Mouse (Mus musculus) leukemia stem cell, adult 10-12 weeks (primary cell): Measurements from ENCODE around the gene Usb1. TPM values are rescaled to one million over a fixed set of nuclear protein-coding genes. Genes with fewer than 3 reads are reported as not detected.

Experiments used
- polyA plus RNA-seq: library from polyadenylated mRNA; stranded (reverse); fragments of >175 nt; gene quantifications from 2 replicates; pipeline ENCODE4 v1.2.3, GENCODE M21; 2012; ENCODE audit warnings: low replicate concordance

Gene Usb1
- polyA plus RNA-seq, result 9.7 and 20.6 TPM in 2 replicates

DNA sequence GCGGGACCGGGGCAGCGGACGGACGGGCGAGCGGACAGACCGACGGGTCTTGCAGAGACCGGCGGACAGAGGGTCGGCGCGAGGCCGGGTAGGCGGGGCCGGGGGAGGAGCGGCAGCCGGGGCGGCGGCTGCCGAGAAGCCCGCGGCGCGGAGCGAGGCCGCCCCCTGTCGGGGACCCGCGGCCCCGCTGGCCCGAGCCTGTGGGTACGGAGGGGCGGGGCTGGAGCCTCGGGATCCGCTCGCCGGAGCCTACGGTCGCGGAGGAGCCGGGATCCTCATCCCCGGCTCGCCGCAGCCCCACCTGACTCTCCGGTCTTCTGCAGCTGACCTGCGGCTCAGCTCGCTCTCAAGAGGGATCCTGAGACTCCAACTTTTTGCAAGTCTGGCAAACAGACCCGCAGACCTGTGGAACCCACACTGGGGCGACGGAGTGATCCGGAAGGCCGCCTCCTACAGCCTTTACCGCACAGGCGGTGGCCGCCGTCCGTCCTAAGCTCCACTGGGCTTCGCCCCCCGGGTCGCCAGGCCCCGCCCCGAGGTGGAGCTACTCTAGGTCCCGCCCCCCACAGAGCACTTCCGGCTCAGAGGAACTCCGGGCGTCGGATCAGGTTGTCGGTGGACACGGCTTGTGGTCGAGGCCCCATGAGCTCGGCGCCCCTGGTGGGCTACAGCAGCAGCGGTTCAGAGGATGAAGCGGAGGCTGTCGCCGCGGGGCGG lies at the start of gene Usb1, which contains the start of gene Zfp319:
Gene Usb1 (plus strand): TSS at position 565 of the 717 bp plus-strand sequence.
Gene Zfp319 (minus strand): TSS at position 231 of the 717 bp plus-strand sequence.

GRCm38 (mm10) chr8:95306431-95306830 lies 25.7 kb upstream of the Usb1 start, which contains the start of gene Cngb1:
Cngb1 (minus strand) TSS chr8:95306585.

DNA sequence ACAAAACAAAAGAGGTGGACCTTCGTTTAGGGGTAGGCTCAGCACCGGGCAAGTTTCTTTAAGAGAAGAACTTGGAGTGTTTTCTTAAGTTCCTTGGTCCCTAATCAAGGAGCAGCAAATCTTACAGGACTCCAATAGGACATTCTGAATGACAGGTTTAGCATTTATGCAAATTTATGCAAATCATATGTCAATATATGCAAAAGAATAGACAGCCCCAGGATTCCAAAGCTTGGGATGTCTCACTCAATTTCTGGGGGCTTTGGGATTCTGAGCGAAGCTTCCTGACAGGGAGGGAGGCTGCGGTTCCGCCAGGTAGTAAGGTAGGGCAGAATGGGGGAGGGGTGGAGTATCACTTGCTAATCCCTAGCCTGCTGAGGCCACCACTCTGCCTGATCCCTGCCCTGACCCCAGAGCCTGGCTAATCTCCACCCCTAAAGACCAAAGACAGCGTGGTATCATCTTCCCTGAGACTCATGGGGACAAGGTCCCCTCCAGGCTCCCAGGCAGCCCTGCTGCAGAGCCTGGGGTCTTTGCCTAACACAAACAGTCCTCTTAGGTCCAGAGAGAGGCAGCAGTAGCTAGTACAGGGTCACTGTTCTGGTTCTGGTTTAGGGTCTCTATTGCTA lies 21.6 kb upstream of the Usb1 start, which contains the start of gene Tepp:
Gene Tepp (plus strand): TSS at position 225 of the 629 bp plus-strand sequence.

GRCm38 (mm10) chr8:95352151-95352870 lies 20.2 kb downstream of the Usb1 start, which contains the start of gene Mmp15:
Mmp15 (plus strand) TSS chr8:95352268.

Other genes with a start within 250 kb of the Usb1 start
- 2.2 and 2.8 TPM in 2 replicates for gene Kifc3, start 129.5 kb upstream of the Usb1 start, polyA plus RNA-seq
- not detected in 2 replicates for gene Cngb1, start 25.7 kb upstream of the Usb1 start, polyA plus RNA-seq
- gene Tepp, start 21.7 kb upstream of the Usb1 start, polyA plus RNA-seq, result not detected in 2 replicates
- gene Zfp319, start 334 bp upstream of the Usb1 start, polyA plus RNA-seq, result 5.1 and 5.3 TPM in 2 replicates
- 0.60 and 0.65 TPM in 2 replicates for gene Mmp15, start 20.0 kb downstream of the Usb1 start, polyA plus RNA-seq
- 32.1 and 32.2 TPM in 2 replicates for gene Cfap20, start 102.6 kb downstream of the Usb1 start, polyA plus RNA-seq
- gene Csnk2a2, start 157.8 kb downstream of the Usb1 start, polyA plus RNA-seq, result 20.2 and 41.4 TPM in 2 replicates
- gene Ccdc113, start 201.8 kb downstream of the Usb1 start, polyA plus RNA-seq, result not detected in 2 replicates
- not detected in 2 replicates for gene Prss54, start 244.1 kb downstream of the Usb1 start, polyA plus RNA-seq